Mouse (Mus musculus) lung, adult 18-20 months (tissue): Measurements from ENCODE around the gene Spout1.
A peak's percentile ranks its signal among the peaks of the same experiment; 100 is the strongest.
"Not testable (repeated sequence)": the region's sequence is repeated elsewhere in the genome, so short reads cannot be mapped to it uniquely, and the experiment has no call there.

Experiments
- DNase-seq, 2 experiments: peaks; one replicate each; pipeline ENCODE4 v3.0.0; 2022; ENCODE audit warnings: mixed read lengths in 2 of 2

The Spout1 gene

DNA sequence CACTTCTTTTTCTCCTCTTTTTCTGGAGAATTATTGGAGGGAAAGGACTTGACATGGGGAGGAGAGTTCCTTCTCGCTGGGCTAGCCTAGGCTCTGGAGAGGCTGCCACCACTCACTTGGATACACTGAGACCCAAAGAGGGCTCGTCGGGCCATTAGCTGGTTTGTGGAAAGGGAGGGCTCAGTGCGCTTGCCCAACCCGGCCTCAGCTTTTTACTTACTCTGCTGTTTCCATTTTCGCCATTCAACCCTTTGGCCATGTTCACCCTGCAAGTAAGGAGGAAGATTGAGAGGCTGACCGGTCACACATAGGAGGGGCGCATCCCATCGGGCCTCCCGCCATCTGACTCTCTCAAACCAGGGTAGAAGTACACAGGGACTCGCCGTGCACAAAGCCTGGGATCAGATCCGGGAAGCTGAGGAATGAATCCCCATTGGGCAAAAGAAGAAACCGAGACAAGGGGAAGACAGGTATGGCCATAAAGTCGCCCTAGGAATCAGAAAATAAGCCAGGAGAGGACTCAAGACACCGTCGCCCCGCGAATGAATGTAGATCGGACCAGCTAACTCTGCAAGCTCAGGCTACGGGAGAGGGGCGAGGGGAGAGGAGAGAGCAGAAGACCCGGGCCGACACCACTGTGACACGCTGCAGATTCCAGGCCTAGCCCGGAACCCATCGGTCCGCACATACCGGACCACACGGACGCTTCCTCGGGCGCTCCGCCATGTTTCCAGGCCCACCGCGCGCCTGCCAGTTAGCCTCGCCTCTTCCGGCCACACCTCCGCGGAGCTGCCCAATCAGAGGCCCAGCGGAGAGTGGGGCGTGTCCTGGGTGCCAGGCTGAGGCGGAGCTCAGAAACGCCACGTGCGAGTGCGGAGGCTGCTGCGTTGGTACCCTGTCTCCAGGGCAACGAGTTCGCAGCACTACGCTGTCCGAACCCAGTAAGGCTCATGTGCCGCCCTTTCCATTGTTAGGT lies at the start of gene Spout1:
Gene Spout1 (minus strand): TSS at position 760 of the 976 bp plus-strand sequence.
- peak; percentile 95 to 97 for DNase-seq

GRCm38 (mm10) chr2:30216293-30216692 lies 38.0 kb upstream of the Spout1 start:
- DNase-seq, result no peak

DNA sequence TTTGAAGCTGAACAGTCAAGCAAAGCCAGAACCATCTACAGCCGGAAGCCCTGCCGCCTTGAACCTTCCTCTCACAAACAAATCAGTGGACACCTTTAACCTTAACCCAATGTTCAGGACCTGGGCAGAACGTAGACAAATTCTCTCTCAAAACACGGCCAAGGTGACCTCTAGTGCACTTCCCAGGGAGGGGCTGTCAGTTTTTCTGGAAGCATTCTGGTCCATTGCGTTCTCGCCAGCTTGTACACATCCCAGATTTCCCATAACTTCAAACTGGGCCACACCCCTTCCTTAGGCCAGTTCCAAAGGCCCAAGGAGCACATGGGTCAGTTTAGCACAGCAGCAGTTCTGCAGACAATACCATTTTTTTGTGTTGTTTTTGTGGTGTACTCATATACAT lies 37.2 kb upstream of the Spout1 start:
- DNase-seq, result peak; percentile 52 to 62

GRCm38 (mm10) chr2:30214745-30215144 lies 36.5 kb upstream of the Spout1 start:
- peak; percentile 57 to 60 for DNase-seq

DNA sequence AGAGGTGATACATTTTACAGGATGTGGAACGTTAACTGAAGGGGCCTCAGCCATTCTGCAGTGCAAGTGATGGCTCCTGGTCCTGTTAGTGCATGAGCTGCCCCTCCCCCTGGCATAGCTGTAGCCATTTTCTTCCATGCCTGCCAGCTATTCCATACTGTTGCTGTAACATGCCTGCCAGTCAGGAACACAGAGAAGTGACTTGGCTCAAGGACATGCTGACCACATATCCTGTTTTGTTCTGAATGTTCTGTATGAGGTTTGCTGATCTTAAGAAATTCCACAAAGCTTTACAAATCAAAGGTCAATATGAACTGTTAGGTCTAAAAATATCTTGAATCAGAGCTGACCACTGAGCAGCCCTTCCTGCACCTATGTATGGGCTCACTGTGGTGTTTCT lies 34.7 kb upstream of the Spout1 start:
- DNase-seq, result peak in 1 of 2 experiments; percentile 24

DNA sequence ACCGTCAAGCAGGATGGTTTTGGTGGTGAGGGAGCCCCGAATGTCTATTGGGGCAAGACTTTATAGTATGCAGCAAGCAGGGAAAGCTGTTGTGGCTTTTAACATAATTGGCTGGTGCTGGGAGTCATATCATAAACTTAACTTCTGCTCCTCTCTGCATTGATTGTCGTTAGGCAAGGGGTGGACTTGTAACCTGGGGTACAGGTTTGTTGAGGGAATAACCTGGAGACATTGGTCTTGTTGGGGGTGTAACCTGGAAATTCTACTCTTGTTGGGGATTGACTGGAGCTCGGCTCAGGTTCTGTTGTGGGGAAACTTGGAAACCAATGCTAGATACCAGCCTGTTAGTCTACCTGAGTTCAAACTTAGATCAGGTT lies 33.9 kb upstream of the Spout1 start:
- no peak for DNase-seq

DNA sequence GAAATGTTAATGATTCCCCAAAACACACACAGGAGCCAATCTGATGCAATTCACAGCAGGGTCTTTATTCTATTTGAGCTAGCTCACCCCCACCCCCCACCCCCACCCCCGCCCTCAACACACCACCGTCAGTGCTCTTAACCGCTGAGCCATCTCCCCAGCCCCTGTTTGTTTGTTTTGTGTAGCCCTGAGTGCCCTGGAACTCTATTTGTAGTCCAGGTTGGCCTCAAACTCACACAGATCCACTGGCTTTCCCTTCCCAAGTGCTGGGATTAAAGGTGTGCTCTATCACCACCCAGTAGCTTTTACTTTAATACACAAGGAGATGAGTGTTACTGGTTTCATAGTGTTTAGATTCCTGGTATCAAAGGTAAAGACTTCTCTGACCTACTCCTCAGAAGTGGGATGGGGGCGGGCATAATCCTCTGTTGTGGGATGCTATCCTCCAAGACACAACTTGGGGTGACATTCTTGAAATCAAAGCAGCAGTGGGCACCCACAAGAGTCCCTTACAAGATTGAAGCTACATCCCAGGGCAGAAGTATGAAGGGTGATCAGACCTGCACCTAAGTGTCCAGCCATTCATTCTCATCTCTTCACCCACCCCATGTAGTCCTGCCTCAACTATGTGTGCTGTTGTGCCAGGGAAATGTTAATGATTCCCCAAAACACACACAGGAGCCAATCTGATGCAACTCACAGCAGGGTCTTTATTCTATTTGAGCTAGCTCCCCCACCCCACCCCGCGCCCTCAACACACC lies 33.3 kb upstream of the Spout1 start:
- DNase-seq, result no peak

- DNase-seq, result no peak
These were observed 29.6 kb upstream of the Spout1 start for GRCm38 (mm10) chr2:30207886-30208285.

DNA sequence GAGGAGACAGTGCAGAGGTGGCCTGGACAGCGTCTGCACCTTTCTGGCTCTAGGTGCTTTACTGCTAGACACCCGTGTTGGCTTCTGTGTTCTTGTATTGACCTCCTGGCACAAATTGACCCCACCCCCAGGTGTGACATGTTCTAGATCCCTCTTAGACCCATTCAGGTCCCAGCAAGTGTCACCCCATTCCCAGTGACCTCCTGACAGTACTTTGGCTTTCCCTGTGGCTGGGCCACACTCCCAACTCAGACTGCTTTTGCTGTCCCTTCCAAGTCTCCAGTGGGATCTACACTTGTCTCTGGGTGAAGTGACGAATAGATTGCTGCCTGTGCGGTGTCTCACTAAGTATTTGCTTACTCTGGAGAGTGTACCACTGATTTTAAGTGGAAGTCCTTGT lies 29.1 kb upstream of the Spout1 start:
- DNase-seq, result no peak

DNA sequence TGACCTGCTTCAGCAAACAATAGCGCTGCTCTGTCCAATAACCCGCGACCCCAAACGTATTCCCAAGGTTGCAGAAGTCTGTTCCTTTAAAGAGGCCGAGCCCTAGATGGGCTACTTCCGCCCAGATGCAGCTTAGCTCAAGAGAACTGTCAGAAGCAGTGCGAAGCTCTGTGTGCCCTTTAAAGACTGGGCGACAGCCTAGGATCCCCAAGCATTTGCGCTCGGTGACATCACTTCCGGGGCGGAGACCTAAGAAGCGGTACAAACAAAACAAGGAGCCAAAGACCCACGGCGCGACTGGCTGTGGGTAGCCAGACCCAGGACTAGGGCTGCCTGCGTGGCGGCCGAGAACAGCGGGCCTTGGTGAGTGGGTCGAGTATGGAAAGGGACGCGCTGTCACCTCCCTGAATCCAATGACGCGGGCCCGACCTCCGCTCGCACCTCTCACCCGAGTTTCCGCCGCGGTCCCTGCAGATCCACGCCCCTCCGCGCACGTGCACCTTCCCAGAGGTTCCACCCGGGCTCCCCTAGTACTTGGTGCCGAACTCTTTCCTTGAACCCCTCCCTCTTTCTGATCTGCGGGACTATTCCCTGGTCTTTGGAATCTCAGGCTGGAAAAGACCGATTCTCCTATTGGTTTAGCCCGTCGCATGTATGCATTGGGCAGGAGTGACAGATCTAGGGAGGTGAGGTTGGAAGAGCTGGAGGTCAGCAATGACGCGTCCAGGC lies 27.5 kb upstream of the Spout1 start, which contains the start of gene Kyat1:
Gene Kyat1 (minus strand): TSS at position 219 of the 729 bp plus-strand sequence.
- peak; percentile 95 to 96 for DNase-seq

GRCm38 (mm10) chr2:30205255-30205628 lies 27.0 kb upstream of the Spout1 start:
- DNase-seq, result peak; percentile 65 to 73

- DNase-seq, result peak in 1 of 2 experiments; percentile 24
These were observed 25.2 kb upstream of the Spout1 start for GRCm38 (mm10) chr2:30203439-30203838.

DNA sequence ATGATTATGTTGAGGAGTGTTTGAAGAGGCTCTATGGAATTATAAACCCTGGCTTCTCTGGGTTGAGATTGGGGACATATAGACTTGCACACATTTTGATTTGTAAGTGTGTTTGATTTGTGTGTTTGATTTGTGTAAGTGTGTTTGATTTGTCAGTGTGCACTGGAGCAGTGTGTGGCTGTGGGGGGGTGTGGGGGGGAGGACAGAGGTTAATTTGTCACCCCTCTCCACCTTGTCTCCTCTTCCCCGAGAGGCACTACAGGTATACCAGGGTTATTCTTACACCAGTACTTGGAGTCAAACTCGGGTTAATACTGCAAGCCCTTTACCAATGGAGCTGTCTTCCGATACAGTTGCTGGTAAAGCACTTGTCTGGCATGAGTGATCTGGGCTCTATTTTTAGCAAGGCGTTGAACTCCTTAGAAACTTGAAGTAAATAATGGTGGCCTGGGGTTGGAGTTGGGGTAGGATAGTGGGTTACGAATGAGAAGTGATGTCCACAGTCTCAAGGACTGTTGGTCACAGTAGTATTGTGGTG lies 22.2 kb upstream of the Spout1 start:
- DNase-seq, result no peak

DNA sequence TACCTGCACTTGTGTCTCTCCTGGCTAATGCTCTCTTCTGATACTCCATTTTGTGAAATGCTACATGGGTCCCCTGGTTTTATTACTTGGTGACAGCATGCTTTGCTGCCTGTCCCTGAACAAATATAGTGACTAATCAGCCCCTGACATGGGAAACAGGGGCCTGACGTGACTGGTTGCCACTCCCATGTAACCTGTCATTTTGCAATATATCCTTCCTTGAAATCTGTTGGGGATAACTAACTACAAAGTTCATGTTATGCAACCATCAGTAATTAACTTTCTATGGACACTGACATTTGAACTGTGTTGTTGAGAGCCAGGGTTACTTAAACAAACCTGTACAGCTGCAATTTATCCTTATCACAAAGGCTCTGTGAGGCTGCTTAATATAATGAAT lies 21.7 kb upstream of the Spout1 start:
- DNase-seq, result peak; percentile 43 to 60

DNA sequence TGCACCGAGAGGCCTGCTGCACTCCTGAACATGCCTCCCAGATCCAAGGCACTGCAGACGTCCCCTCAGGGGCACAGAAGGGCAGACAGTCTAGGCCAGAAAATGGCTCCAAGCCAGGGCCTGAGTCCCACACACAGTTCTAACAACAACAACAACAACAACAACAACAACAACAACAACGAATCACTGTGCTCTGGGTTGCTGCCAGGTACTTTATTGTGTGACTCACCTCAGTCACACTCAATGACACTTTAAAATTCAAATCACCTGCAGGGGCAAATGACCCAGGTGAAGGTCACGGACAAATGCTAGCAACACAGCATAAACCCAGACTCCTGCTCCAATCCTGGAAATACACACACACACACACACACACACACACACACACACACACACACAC lies 19.8 kb upstream of the Spout1 start:
- no peak for DNase-seq

- DNase-seq, result no peak
These were observed 16.4 kb upstream of the Spout1 start for GRCm38 (mm10) chr2:30194656-30195055.

DNA sequence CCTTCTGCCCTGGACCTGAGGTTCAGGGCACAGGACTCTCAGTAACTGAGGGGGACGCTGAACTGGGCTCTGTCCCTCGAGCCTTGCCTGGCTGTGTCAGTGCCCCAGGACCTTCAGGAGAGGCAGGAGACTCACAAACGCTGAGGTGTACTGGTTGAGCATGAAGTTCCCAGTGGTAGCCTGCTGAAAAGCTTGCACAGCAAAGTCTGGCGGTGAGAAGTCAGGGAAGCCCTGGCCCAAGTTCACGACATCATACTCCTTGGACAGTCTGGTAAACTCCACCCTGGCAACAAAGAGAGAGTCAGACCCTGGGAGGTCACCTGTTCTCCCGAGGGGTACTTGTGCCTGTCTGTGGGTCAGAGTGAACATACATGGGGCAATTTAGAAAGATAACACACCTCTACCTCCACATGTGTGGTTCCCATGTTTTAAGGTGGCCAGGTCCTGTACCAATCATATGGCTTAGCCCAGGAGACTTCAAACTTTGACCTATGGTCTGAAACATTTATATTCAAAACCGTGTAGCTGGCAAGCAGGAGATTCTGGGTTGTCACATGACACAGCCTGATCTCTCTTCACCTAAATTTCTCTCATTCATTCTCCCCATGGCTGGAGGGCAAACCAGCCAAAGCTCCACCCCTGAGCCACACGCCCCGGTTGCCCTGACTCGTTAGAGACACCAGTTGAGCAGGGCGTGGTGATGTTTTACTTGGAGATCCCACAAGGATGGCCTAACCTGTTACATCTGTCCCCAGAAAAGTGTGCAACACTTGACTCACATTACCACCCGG lies 13.7 kb upstream of the Spout1 start:
- no peak for DNase-seq

- DNase-seq, result no peak
These were observed 7.4 kb upstream of the Spout1 start for GRCm38 (mm10) chr2:30185681-30186080.

DNA sequence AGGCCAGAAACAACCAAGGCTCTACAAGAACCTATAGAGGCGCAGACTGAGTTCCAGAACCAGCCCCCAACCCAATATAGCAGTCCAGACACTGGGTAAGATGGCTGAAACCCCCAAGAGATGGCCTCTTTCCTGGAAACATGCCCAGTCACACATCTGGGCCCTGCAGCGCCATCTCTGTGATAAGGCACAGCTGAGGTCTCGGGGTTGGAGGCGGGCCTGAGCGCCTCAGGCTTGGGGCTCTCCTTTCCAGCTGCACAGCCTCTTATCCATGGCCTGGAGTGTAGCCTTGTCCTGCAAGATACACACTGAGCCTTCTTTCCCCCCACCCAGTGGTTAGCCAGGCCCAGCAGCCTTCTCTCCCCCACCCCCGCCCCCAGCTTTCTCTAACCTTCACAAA lies 7.0 kb upstream of the Spout1 start:
- no peak for DNase-seq

DNA sequence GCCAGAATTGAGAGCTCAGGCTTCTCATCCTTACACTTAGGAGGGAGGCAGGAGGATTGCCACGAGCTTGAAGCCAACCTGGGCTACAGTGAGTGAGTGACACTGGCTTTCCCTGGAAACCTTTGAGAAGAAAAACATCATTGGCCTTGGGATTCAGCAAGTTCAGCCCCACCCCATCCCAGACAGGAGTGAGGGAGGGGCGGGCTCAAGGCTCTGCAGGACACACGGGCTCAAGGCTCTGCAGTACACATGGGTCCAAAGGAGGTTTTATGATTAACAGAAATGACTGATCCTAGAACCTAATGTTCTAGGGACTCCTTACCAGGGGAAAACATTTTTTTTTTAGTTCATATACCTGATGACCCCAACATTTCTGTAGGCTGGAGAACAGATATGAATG lies 5.5 kb upstream of the Spout1 start:
- no peak for DNase-seq

GRCm38 (mm10) chr2:30182424-30182823 lies 4.2 kb upstream of the Spout1 start:
- DNase-seq, result no peak

DNA sequence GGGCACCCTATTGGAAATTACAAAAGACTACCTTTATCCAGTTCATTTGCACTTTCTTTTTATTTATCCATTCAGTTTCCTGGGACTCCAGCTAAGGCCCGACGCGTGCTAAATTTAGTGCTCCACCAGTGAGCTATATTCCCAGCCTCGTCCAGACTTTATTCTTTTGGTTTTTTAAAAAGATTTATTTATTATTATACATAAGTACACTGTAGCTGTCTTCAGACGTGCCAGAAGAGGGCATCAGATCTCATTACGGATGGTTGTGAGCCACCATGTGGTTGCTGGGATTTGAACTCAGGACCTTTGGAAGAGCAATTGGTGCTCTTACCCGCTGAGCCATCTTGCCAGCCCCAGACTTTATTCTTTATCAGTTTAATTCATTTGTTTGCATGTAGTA lies 452 bp upstream of the Spout1 start:
- not testable (repeated sequence) for DNase-seq
